In the genomic region with DNA sequence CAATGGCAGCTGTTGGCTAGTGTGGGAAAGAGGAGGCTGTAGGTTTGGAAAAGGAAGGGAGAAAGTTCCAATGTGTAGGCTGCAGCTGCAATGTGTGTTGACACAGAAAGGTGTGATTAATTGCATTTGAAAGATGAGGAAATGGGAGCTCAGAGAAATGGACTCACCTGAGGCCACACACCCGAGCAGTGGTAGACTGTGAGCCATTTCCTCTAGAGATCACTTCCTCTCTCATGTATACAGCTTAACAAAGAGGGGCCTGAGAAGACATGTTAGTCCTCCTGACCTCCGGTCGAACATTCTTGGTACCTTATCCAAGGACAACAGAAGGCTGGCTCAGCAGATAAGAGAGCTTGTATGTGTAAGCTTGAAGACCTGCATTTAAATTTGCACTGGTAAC, we compare ENCODE assay signal across 26 mouse cellular contexts.
DNase-seq lines count a peak whose midpoint lies in the region; ATAC-seq lines count a peak whose summit lies in the region.
"Had no signal": no experiment of that assay in that cellular context is flagged by ENCODE, and none has a peak within 500 bp of the region (broad histone marks: within the 10 kb centered on the region; RNA-seq: fewer than 3 reads in every experiment).

No protein-coding gene starts in this region.

- H3K4me3 ChIP-seq in heart, embryonic 12.5 days: no peak overlapping the region
- H3K4me3 ChIP-seq in heart, embryonic 10.5 days: no peak overlapping the region
- no peak overlapping the region for H3K4me3 ChIP-seq in stomach, embryonic 15.5 days (replicated peaks)
- H3K4me3 ChIP-seq: embryonic facial prominence, embryonic 10.5 days; forebrain, embryonic 10.5 days; hindbrain, embryonic 13.5 days; left cerebral cortex, adult 2 months; limb, embryonic 15.5 days; liver, embryonic 15.5 days had no signal

- no peaks in the 10 kb centered on the region for H3K36me3 ChIP-seq in heart, embryonic 12.5 days
- no peaks in the 10 kb centered on the region for H3K36me3 ChIP-seq in heart, embryonic 10.5 days
- H3K36me3 ChIP-seq in stomach, embryonic 15.5 days: no peaks in the 10 kb centered on the region
- H3K36me3 ChIP-seq: embryonic facial prominence, embryonic 10.5 days; forebrain, embryonic 10.5 days; hindbrain, embryonic 13.5 days; limb, embryonic 15.5 days; liver, embryonic 15.5 days had no signal

- DNase-seq in heart, embryonic 10.5 days (ENCODE audit: low spot score): no peak
- peak; percentile 14 for DNase-seq in WW6 (ENCODE audit: low read depth, low spot score)
- peak; percentile 38 for DNase-seq in gonadal fat pad, adult 2 months (ENCODE audit: low read depth)
- no peak for DNase-seq in kidney, adult 8-10 months
- no peak for DNase-seq in layer of hippocampus, postnatal 14 days (ENCODE audit: low spot score in 2 of 2)
- DNase-seq in layer of hippocampus, postnatal 25 days (ENCODE audit: extremely low spot score in 1 of 2, low spot score in 1 of 2): no peak
- DNase-seq: adrenal gland, postnatal 25 days; cerebellum, adult 11 months; cerebellum, adult 9-11 months; gastrocnemius, postnatal 10 days; heart, postnatal 36 days; kidney, postnatal 4 days; left cerebral cortex, postnatal 4 days; right cerebral cortex, postnatal 14 days; thymus, adult 2 months had no signal

- H3K9ac ChIP-seq in heart, embryonic 12.5 days: no peak overlapping the region
- no peak overlapping the region for H3K9ac ChIP-seq in stomach, embryonic 15.5 days
- H3K9ac ChIP-seq: hindbrain, embryonic 13.5 days; limb, embryonic 15.5 days; liver, embryonic 15.5 days had no signal

- peaks cover 8% of the 10 kb centered on the region for H3K4me1 ChIP-seq in heart, embryonic 12.5 days (replicated peaks)
- H3K4me1 ChIP-seq in heart, embryonic 10.5 days: peaks cover 11% of the 10 kb centered on the region; the same call in 1 of the 2 replicates
- H3K4me1 ChIP-seq in stomach, embryonic 15.5 days: no peaks in the 10 kb centered on the region
- H3K4me1 ChIP-seq: hindbrain, embryonic 13.5 days; limb, embryonic 15.5 days; liver, embryonic 15.5 days had no signal

- no peak overlapping the region for H3K4me2 ChIP-seq in heart, embryonic 12.5 days
- H3K4me2 ChIP-seq in stomach, embryonic 15.5 days: no peak overlapping the region
- H3K4me2 ChIP-seq: hindbrain, embryonic 13.5 days; limb, embryonic 15.5 days; liver, embryonic 15.5 days; midbrain, embryonic 11.5 days had no signal

- no peak overlapping the region for H3K27ac ChIP-seq in heart, embryonic 12.5 days (ENCODE audit: poor library complexity, severe bottlenecking)
- H3K27ac ChIP-seq in heart, embryonic 10.5 days: no peak overlapping the region
- no peak overlapping the region for H3K27ac ChIP-seq in stomach, embryonic 15.5 days
- H3K27ac ChIP-seq: embryonic facial prominence, embryonic 10.5 days; forebrain, embryonic 10.5 days; hindbrain, embryonic 13.5 days; left cerebral cortex, adult 2 months; limb, embryonic 15.5 days; liver, embryonic 15.5 days had no signal

- H3K9me3 ChIP-seq in heart, embryonic 12.5 days (replicated peaks): no peaks in the 10 kb centered on the region
- H3K9me3 ChIP-seq in heart, embryonic 10.5 days: no peaks in the 10 kb centered on the region
- H3K9me3 ChIP-seq in stomach, embryonic 15.5 days: no peaks in the 10 kb centered on the region
- H3K9me3 ChIP-seq: embryonic facial prominence, embryonic 10.5 days; forebrain, embryonic 10.5 days; hindbrain, embryonic 13.5 days; limb, embryonic 15.5 days; liver, embryonic 15.5 days had no signal

- peak; percentile 33; the same call in 1 of the 2 replicates for ATAC-seq in heart, embryonic 12.5 days (ENCODE audit: insufficient number of reproducible peaks, low FRiP score)
- ATAC-seq in stomach, embryonic 15.5 days (ENCODE audit: insufficient read depth, low FRiP score, low read depth): peak; percentile 69
- ATAC-seq: forebrain, embryonic 16.5 days; lung, postnatal 0 days had no signal

- 27% methylated on average over 3 of the region's 3 CpGs for WGBS in heart, embryonic 12.5 days
- WGBS in heart, embryonic 10.5 days: 36% methylated on average over 3 of the region's 3 CpGs
- WGBS in stomach, embryonic 15.5 days: 23% methylated on average over 3 of the region's 3 CpGs

- 0 out of 2 replicates have a peak, but pooled peaks cover 3% of the 10 kb centered on the region for H3K27me3 ChIP-seq in heart, embryonic 12.5 days (replicated peaks)
- no peaks in the 10 kb centered on the region for H3K27me3 ChIP-seq in heart, embryonic 10.5 days (ENCODE audit: insufficient read depth, poor library complexity, severe bottlenecking)
- no peaks in the 10 kb centered on the region for H3K27me3 ChIP-seq in stomach, embryonic 15.5 days (replicated peaks)
- H3K27me3 ChIP-seq: hindbrain, embryonic 13.5 days; limb, embryonic 15.5 days; liver, embryonic 15.5 days had no signal

Comparison
In these comparisons a context has a peak if more than half of its experiments do, and no peak if none do; other contexts are left out.
1. DNase-seq: peak in WW6 (single experiment) and gonadal fat pad, adult 2 months (single experiment); none in heart, embryonic 10.5 days (single experiment), kidney, adult 8-10 months (0 of 2), layer of hippocampus, postnatal 14 days (0 of 2) and layer of hippocampus, postnatal 25 days (0 of 2).